Mouse (Mus musculus) erythroid progenitor cell, adult 5-6 weeks (primary cell): ENCODE results near the gene Dis3l2. TPM values are rescaled to one million over a fixed set of nuclear protein-coding genes. Genes with fewer than 3 reads are reported as not detected.

Experiments used
- ATAC-seq: replicated peaks from 2 replicates; pipeline ENCODE4 v1.8.0; 2016; ENCODE audit warnings: moderate number of reproducible peaks, mild to moderate bottlenecking, moderate TSS enrichment, inconsistent platforms; ENCODE audit not compliant: poor library complexity, low FRiP score, severe bottlenecking
- total RNA-seq, 2 experiments: library from RNA; stranded (forward) in 1 of 2; stranded (reverse) in 1 of 2; fragments of 150-400 nt in 1 of 2; fragments of 186-747, 209-891 nt in 1 of 2; gene quantifications; 2 replicates each; pipeline versions ENCODE4 v1.2.3 to v1.2.4; 2015 to 2017; ENCODE audit warnings: low replicate concordance in 2 of 2

The Dis3l2 gene
- total RNA-seq, 2 experiments from 2014 or later = 6.1 to 6.7 TPM

DNA sequence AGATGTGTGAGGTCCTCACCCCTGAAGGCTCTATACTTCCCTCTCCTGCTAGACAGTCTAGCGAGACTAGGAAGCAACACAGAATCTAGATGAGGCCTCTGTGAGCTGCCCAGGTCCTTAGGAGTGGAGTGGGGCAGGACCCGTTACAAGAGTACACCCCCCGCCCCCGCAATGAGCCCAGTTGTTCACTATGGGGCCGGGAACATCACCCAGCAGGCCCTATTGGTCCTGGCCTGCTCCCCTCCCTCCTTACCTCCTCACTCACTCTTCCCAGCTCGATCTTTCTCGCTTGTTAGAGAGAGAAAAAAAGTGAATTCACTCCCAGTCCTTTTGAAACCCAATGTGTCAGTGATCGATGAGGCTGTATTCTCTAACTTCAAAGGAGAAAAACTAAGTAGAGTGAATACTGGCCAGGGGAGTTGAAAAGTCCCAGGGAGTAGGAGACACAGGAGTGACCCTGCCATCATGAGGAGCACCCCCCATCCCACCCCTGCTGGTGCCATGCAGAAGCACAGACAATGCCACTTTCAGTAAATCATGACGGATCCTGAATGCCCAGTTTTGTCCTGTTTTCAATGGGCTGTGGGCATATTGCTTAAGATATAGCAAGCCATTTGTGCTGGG is 299.0 kb downstream of the Dis3l2 start:
- ATAC-seq = no peak

DNA sequence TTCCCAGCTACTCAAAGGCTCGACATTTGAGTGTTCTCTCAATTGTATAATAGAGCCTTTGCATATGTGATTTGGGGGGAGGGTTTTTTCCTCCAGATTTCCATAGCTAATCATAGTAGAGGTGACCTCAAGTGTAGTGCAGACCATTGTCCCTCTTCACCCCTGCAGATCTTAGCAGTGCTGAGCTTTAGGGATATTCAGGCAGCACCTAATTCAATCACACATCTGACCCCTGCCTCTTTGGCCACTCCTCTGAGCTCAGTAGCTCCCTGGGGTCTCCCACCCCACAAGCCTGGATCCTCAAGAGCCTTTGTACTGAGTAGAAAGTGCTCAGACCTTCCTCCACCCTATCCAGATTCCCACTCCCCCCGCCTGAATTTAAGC is 299.6 kb downstream of the Dis3l2 start:
- no peak for ATAC-seq

DNA sequence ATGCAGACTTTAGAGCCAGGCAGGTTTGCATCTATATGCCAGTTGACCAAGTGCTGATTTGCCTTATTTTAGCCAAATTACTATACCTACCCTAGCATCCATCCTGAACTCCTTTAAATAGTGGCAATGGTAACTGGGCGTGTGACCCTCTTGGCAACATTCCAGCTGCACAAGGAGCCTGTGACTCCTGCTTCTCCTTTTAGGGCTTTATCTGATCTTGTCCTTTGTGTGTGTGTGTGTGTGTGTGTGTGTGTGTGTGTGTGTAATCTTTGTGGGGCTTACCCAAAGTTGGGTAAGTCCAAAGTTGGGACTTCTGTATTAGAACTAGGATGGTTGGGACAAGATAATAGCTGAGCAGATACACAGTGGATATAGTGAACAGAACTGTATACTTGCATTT is 302.8 kb downstream of the Dis3l2 start:
- no peak for ATAC-seq

DNA sequence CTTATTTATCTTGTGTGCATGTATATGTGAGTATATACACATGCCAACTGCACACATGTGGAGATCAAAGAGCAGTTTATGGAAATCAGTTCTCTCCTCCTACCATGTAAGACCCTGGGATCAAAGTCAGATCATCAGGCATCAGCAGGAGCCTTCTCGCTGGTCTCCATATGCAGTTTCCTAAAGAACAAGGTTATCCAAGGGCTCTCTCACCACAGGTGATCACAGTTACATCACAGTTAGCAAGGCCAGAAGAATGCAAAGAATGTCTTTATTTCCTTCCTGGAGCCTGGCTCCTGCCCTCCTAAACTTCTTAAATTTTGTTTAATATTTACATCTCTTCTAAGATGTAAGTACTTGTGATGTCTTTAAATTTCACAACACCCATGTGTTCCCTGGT is 304.6 kb downstream of the Dis3l2 start:
- no peak for ATAC-seq

DNA sequence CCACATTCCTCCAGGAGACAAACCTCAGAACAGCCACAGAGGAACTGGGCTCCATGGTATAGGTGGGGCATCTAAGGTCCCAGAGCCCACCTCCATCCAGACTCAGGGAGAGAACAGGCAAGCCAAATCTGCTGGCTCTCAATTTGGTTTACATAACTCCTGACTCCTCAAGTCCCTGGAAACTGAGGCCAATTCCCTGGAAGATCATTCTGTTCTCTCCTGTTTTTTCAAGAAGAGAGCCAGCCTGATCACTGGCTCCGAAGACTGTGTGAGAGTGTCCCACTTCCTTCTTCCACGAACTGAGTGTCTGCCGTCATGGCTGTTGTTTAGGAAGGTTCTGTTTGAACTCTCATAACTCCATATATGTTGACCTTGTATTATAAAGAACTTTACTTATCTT is 305.5 kb downstream of the Dis3l2 start:
- no peak for ATAC-seq

DNA sequence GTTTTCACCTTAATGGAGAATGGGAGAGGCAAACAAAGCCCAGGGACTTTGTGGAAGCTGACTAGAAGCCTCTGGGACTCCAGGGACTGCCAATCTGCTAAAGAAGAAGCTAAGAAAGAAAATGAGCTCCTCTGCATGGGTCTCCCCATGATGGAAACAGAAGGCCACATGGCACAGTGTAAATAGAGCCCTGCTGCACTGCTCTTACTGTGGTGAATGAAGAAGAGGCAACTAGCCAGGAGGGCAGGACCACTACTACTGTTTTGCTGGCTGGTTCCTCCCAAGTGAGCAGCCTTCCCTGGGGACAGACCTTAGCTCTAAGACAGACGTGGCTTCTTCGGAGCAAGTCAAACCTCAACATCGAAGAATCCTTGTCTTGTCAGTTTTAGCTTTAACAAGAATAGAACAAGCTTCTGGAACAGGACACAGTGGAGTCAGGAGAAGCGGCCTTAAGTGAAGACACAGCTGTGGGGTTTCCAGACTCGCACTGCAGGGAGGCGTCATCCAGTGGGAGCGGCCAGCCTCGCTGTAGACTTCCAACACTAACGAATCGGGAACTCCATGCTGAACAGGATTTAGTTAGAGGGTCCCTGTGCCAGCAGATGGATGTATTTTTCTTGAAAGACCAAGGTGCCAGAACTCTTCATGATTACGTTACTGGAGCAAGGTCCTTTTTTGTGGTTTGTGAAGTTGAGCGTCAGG is 307.2 kb downstream of the Dis3l2 start:
- no peak for ATAC-seq

DNA sequence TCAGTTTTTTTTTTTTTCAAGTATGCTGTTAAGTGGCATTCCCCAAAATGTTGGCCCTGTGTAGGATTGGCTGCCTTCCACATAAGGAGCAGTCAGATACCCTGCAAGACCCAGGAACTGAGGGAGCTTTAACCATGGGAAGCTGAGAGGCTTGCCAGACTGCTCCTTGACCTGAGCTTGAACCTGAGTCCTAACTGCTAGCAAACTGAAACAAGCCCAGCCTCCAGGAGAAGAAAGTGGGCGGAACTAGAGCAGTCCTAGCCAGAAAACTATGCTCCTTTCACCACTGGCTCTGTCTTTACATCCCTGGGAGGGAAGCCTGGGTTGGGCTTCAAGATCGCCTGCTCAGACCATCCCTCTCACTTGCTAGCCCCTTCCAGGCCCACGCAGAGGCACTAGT is 308.1 kb downstream of the Dis3l2 start:
- ATAC-seq = no peak

DNA sequence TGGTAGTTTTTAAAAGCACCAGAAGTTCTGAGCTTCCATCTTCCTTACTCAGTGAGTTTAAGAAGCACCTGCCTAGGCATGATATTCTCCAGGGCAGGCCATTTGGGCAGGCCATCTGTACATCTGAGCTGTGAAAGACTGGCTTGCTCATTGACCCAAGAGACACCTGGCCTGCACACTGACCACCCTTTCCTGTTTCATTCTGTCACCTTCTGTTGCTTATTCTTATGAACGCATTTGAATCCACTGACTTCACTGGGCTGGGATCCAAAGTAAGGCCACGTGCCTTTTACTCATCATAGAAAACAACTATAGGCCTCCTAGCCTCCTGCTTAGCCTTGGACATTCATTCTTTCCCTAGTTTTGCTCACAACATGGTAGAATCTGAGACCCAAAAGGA is 309.0 kb downstream of the Dis3l2 start:
- ATAC-seq = no peak

DNA sequence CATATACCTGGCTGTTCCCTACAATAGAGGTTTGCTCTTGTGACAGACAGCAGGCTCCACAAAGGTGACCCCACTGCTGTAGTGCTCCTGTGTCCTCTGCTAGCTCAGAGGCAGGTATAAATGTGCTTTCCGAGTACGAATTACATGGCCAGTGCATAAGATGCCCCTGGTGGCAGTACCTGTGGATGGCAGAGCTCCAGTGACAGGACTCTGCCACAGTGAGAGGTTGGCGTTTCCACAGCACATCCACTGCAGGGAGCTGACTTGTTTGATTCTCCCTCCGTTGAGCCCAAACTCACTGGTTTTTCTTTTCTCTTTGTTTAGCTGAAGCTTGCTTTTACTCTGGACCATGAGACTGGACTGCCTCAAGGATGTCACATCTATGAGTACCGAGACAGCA is 317.1 kb downstream of the Dis3l2 start:
- no peak for ATAC-seq

DNA sequence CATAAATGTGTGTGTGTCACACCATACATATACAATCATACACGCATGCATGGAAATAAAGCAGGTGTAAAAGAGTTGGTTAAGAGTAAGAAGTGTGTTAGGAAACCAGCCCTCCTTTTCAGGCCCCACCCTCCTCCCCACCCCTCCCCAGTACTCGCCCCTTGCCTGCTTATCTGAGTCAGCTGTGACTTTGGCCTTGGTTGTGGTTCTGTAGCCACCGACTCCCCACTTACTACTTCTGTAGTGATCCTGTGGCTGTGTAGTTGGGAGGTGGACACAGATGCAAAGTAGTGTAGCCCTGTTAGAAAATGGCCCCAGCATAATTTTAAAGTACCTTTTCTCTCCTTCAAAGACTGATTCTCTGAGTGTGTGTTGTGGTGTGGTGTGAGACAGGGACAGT is 318.0 kb downstream of the Dis3l2 start:
- ATAC-seq = no peak

DNA sequence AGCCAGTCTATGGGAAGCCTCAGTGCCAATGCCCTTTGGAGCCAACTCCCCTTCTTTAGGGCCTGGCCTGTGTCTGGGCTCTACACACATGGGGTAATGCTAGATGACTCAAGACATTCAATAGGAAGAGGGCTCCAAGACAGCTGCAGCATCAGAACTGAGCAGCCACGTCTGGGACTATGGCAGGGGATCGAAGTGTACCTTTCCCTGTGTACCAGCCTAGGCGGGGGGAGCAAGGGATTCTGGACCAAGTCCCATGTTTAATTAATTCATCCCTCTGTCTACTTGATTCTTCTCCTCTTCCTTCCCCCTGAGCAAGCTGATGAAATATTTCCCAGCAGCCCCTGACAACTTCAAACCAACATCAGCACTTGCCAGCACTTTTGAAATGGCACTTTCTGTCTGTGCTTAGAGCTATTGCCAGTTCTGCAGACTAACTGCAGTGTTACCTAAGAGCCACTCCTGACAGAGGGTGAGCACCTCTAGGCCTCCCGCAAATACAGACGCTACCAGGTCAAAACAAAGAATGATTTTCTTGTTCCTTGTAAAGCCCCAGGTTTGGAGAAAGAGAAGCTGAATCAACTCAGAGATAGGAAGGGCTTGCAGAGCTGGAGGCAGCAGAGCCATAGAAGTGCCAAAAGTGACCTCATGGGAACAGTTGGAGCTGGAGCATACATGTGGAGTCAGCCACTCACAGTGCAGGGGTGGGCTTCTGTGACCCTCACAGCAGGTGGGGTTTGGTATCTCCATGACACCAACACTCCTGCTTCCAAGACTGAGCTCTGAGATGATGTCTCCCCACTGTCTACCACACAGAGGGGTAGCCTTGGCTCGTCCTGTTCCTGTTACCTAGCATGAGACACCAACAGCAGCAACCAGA is 319.9 kb downstream of the Dis3l2 start:
- ATAC-seq = no peak

DNA sequence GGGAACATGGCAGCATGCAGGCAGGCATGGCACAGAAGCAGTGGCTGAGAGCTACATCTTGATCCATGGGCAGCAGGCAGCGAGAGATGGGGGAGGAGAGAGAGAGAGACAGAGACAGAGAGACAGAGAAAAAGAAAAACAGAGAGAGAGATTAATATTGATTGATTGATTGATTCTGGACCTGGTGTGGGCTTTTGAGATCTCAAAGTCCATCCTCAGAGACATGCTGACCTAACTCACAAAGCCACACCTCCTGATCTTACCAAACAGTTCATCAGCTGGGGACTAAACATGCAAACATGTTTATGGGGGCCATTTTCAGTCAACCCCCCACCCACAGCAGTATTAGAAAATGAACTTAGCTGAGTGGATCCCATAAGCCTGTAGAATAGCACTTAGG is 321.4 kb downstream of the Dis3l2 start:
- ATAC-seq = no peak

DNA sequence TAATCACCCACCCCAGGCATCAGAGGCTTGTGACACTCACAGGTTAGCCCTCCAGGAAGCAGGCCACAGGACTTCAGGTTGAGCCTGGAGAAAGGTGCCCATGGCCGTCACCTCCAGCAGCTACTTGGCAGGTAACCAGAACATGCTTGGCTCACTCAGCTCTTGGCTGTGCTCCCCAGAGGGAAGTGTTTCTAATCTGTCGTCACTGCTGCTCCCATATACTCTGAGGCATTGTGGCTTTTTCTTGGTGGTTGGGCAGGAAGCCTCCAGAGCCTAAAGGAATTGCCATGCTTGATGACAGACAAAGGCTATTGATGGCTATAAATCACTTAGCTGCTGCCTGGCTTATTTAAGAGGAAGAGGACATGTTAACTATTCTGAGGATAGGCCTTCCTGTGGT is 325.2 kb downstream of the Dis3l2 start:
- no peak; the same call in 1 of the 2 replicates for ATAC-seq

DNA sequence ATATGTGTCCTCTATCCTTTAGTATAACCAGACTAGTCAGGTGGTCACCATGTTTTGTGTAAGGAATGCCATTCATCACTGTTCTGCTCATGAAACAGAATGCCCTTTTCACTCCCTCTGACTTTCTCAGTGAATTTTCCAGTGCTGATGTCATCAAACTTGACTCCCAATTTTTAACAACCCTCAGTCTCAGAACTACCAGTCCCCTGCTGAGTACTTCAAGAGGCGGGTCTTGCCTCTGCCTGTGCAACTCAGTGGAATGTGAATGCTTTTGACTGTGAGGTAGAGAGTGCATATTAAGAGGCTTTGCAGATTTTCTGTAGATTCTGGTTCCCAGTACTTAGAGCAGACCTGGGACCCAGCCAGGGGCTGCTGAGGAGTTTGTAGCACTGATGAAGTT is 327.0 kb downstream of the Dis3l2 start:
- ATAC-seq = no peak

DNA sequence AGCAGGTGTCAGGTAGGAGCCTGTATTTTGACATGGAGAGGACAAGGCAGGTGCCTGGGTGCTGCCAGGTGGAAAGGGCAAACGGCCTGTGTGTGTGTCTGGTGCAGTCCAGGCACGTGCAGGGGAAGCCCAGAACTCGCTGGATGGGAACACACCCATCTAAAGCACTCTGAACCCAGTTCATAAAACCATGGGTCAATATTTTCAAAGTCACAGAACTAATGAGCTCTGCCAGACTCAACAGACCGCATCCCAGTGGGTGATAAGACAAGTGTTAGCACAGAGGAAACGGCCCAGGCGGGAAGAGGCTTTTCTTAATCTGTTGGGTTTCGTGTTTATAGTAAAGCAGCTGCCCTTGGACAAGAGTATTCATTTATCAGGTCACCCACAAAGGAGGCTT is 328.9 kb downstream of the Dis3l2 start:
- no peak for ATAC-seq

DNA sequence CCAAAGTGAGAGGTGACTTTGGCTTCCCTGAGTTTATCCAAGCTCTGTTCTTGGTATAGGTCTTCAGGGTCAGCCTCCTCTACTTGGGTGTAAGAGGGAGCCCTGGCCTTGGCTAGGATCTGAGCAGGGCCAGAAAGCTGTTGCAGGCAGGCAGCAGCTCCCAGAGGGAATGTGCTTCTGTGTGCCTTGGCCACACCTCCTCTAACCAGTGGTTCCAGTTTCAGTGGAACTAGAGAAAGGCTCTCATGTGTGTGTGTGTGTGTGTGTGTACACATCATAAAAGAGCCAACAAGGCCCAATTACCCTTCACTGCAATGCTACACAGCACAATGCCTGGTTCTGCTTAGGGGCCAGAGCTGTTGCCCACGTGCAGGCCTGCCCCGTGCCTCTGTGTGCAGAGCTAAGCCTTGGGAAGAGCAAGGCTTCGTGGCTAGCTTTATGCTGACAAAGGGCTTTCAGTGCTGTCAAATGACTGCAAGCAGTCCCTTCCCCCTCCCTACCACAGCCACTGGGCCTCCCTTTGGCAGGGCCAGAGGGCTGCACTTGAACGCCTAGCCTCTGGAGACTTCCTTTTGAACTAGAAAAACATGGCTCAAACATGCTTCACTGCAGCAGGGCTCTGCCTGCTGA is 332.0 kb downstream of the Dis3l2 start:
- no peak for ATAC-seq

DNA sequence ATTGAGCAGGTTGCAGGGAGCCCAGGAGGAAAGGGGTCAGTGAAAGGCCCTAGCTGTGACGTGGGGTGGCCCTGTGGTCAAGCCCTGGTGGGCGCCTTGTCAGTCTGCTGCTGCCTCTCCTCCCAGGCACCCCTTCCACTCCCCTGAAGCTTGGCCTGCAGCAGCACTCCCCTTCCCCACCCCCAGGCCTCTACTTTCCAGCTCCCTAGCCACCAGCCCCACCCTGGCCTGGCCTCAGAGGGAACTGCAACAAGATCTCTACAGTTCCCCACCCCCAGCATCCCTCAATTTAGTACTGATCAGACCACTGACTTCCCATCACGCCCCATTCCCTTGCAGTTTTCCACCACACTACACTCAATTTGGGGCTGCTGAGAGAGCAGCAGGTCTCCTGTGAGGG is 332.7 kb downstream of the Dis3l2 start:
- no peak for ATAC-seq

DNA sequence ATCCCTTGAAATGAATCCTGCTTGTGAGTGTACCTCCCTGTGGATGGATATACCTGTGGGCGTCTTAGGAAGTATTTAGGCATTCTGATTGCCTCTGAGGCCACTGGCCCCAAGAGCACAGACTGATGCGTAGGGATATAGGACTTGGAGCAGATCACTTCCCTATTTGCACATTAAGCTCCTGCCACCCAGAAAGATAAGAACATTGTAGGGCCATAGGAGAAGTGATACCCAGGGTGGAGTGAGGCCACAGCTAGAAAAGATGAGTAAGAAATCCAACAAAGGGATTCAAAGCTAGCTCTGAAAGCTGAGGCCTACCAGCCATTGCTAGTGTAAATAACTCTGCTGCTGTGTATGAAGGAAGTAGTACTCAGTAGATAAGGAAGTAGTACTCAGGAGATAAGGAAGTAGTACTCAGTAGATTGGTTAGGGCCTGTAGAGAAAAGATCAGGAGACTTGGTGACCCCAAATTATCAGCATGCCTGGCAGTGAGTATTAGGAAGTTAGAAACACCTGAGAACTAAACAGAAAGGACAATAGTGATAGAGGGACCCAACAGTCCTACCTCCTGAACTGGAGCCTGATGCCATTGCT is 335.0 kb downstream of the Dis3l2 start:
- no peak for ATAC-seq

DNA sequence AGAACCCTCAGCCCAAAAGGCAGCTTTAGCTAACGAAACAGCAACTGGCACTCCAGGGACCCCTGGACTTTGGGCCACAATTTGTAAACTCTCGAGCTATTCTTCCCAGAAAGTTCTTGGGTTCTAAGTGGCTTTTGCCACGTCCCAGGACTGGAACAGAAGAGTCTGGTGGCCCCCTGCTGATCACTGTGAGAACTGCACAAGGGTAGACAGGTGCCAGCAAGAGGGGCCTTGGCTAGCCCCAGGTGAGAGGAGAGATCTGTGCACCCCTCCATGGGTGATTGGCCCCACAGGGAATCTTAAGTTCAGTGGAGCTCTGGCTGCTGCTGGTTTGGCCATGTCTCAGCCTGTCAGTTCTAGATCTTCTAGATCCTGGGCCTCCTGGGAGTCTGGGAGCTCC is 337.5 kb downstream of the Dis3l2 start:
- ATAC-seq = no peak

DNA sequence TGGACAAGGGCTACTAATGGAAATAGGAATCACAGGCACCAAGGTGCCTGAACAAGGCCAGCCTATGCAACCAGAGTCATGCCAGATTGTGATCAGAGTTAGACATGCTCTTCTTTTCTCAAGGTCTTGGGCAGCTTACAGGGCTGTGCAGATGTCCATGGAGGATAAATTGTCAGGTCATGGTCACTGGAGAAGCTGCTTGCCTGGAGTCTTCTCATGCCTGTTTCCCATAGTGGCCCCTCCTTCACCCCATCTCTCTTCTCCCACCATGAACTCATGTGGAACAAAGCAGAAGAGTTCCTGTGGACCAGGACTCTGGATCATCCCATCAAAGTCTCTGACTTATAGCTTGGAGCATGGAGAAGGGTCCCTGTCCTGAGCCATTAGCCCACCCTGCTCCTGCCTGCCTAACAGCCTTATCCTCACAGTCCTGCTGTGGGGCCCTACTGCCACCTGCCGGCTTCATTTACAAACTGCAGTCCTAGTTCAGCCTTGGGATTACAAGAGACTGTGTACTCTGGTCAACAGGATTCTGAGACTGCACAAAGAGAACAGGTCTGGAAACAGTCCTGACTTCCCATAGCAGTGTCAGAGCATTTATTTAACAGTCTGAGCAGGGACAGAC is 338.3 kb downstream of the Dis3l2 start:
- 0 out of 2 replicates have a peak, but pooled peaks have one; percentile 44 for ATAC-seq
